Mouse (Mus musculus): ENCODE results near the gene Apbb2. TPM values are rescaled to one million over a fixed set of nuclear protein-coding genes. Genes with fewer than 3 reads are reported as not detected.

Apbb2 gene
- polyA plus RNA-seq, 1 experiment: 71.9 TPM

- Histone ChIP-seq H3K4me3 (ENCODE audit: insufficient read depth, low read length) (no peak overlapping the region), H3K4me1 (ENCODE audit: control insufficient read depth, insufficient read depth, low read length) (no peaks in the 10 kb centered on the region), H3K27ac (ENCODE audit: insufficient read depth, low read length) (no peak overlapping the region)
- TF ChIP-seq POLR2A (IDR thresholded peaks at IDR 0.05; ENCODE audit: low read depth, low read length) (no peak), CTCF (IDR thresholded peaks at IDR 0.05; ENCODE audit: borderline replicate concordance, insufficient read depth, low read length) (no peak)
Measured at GRCm38 (mm10) chr5:66300576-66300975, 318.0 kb downstream of the Apbb2 start.

DNA sequence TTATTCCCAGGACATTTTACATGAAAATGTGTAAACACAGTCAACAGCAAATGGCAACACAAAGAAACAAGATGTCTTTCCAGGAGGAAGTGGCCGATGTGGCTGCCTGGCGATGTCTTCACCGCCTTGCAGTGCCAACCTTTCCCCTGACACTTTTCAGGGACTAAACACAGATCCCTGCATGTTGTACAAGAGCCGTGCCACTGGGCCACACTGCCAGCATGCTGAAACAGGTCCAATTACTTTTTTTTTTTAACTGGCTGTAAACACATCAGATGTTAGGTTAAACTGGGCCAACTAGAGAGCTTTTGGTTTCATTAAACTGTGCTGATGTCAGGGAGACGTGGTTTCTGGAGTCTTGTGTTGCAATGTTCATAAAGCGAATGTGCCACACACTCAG, 319.7 kb downstream of the Apbb2 start:
- Histone ChIP-seq H3K4me3 (ENCODE audit: insufficient read depth, low read length) (no peak overlapping the region), H3K27ac (ENCODE audit: insufficient read depth, low read length) (no peak overlapping the region), H3K4me1 (ENCODE audit: control insufficient read depth, insufficient read depth, low read length) (no peaks in the 10 kb centered on the region)
- TF ChIP-seq CTCF (IDR thresholded peaks at IDR 0.05; ENCODE audit: borderline replicate concordance, insufficient read depth, low read length) (no peak), POLR2A (IDR thresholded peaks at IDR 0.05; ENCODE audit: low read depth, low read length) (no peak)

GRCm38 (mm10) chr5:66296116-66296515, 322.5 kb downstream of the Apbb2 start:
- Histone ChIP-seq H3K4me3 (ENCODE audit: insufficient read depth, low read length) (no peak overlapping the region), H3K4me1 (ENCODE audit: control insufficient read depth, insufficient read depth, low read length) (no peaks in the 10 kb centered on the region)
- TF ChIP-seq CTCF (IDR thresholded peaks at IDR 0.05; ENCODE audit: borderline replicate concordance, insufficient read depth, low read length) (no peak), POLR2A (IDR thresholded peaks at IDR 0.05; ENCODE audit: low read depth, low read length) (no peak)

DNA sequence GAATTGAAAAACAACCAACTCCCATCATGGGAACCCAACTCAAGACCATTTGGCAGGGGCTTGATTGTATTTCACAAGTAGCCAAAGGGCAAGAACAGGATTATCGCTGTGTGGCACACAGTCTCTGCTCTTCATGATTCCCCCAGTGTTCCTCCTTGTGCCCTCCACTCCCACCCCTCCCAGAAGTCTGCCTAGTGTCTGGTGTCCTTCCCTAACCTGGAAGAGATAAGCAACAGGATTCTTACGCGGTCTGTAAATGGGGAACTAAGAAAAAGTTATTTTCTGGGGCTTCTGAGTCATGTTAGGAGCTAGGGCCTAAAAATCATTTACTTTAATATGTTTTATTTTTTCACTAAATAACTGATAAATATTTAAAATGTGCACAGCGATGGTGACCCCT, 323.6 kb downstream of the Apbb2 start:
- Histone ChIP-seq H3K4me1 (ENCODE audit: control insufficient read depth, insufficient read depth, low read length) (no peaks in the 10 kb centered on the region), H3K4me3 (ENCODE audit: insufficient read depth, low read length) (no peak overlapping the region), H3K27ac (ENCODE audit: insufficient read depth, low read length) (no peak overlapping the region)
- TF ChIP-seq CTCF (IDR thresholded peaks at IDR 0.05; ENCODE audit: borderline replicate concordance, insufficient read depth, low read length): no peak
- no peak for TF ChIP-seq POLR2A (IDR thresholded peaks at IDR 0.05; ENCODE audit: low read depth, low read length)

More at GRCm38 (mm10) chr5:66296116-66296515, 322.5 kb downstream of the Apbb2 start:
- H3K27ac ChIP-seq (ENCODE audit: insufficient read depth, low read length): no peak overlapping the region

- no peak for TF ChIP-seq CTCF (IDR thresholded peaks at IDR 0.05; ENCODE audit: borderline replicate concordance, insufficient read depth, low read length)
Measured at GRCm38 (mm10) chr5:66294106-66294625, 324.4 kb downstream of the Apbb2 start.

GRCm38 (mm10) chr5:66280742-66281141, 337.8 kb downstream of the Apbb2 start:
- H3K4me3 ChIP-seq (ENCODE audit: insufficient read depth, low read length): no peak overlapping the region
- TF ChIP-seq CTCF (IDR thresholded peaks at IDR 0.05; ENCODE audit: borderline replicate concordance, insufficient read depth, low read length): no peak
- no peak for TF ChIP-seq POLR2A (IDR thresholded peaks at IDR 0.05; ENCODE audit: low read depth, low read length)
- H3K4me1 ChIP-seq (ENCODE audit: control insufficient read depth, insufficient read depth, low read length): no peaks in the 10 kb centered on the region
- no peak overlapping the region for H3K27ac ChIP-seq (ENCODE audit: insufficient read depth, low read length)

More at GRCm38 (mm10) chr5:66294106-66294625, 324.4 kb downstream of the Apbb2 start:
- Histone ChIP-seq H3K4me3 (ENCODE audit: insufficient read depth, low read length) (no peak overlapping the region), H3K4me1 (ENCODE audit: control insufficient read depth, insufficient read depth, low read length) (no peaks in the 10 kb centered on the region), H3K27ac (ENCODE audit: insufficient read depth, low read length) (no peak overlapping the region)

- no peak overlapping the region for H3K4me3 ChIP-seq (ENCODE audit: insufficient read depth, low read length)
- no peaks in the 10 kb centered on the region for H3K4me1 ChIP-seq (ENCODE audit: control insufficient read depth, insufficient read depth, low read length)
- TF ChIP-seq CTCF (IDR thresholded peaks at IDR 0.05; ENCODE audit: borderline replicate concordance, insufficient read depth, low read length) (no peak), POLR2A (IDR thresholded peaks at IDR 0.05; ENCODE audit: low read depth, low read length) (no peak)
- no peak overlapping the region for H3K27ac ChIP-seq (ENCODE audit: insufficient read depth, low read length)
Measured at GRCm38 (mm10) chr5:66279650-66280049, 338.9 kb downstream of the Apbb2 start.

GRCm38 (mm10) chr5:66274417-66274816, 344.2 kb downstream of the Apbb2 start:
- TF ChIP-seq POLR2A (IDR thresholded peaks at IDR 0.05; ENCODE audit: low read depth, low read length) (no peak), CTCF (IDR thresholded peaks at IDR 0.05; ENCODE audit: borderline replicate concordance, insufficient read depth, low read length) (no peak)
- H3K27ac ChIP-seq (ENCODE audit: insufficient read depth, low read length): no peak overlapping the region
- 0 out of 2 replicates have a peak, but pooled peaks cover 4% of the 10 kb centered on the region for H3K4me1 ChIP-seq (ENCODE audit: control insufficient read depth, insufficient read depth, low read length)
- no peak overlapping the region for H3K4me3 ChIP-seq (ENCODE audit: insufficient read depth, low read length)

DNA sequence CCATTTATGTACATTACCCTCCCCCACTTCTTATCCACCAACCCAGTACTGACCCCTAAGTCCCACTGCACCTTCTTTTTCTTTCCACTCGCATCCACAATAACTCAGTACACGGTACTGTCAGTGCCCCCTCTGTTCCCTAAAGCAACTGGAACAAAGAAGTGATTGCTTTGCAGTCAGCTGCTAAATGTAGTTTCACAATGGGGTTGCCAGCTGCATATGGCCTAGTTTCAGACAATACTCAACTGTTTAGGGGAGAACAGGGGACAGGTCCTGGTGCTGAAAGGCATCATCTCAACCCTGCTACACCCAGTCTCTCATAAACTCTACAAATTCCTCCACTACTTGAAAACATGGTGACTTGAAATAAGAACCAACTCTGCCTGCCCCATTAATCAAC, 347.4 kb downstream of the Apbb2 start:
- Histone ChIP-seq H3K4me3 (ENCODE audit: insufficient read depth, low read length) (no peak overlapping the region), H3K27ac (ENCODE audit: insufficient read depth, low read length) (no peak overlapping the region), H3K4me1 (ENCODE audit: control insufficient read depth, insufficient read depth, low read length) (0 out of 2 replicates have a peak, but pooled peaks cover 4% of the 10 kb centered on the region)
- no peak for TF ChIP-seq CTCF (IDR thresholded peaks at IDR 0.05; ENCODE audit: borderline replicate concordance, insufficient read depth, low read length)
- no peak for TF ChIP-seq POLR2A (IDR thresholded peaks at IDR 0.05; ENCODE audit: low read depth, low read length)

DNA sequence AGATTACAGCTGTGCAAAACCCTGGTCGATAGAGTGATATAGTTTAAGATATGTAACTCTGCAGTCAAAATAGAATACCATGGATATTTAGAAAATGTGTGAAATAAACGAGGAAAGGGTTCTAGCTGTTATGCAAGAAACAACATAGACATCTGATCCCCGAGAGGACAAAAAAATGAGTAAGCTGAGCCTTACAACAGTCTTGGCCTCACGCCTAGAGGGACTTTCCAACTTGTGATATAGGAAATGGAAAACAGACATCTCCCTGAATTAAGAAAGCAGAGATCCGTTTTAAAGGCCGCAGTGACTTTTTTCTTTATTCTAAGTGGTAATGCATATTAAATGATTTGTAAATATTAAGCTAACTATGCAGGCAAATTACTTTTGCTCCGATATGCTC, 349.0 kb downstream of the Apbb2 start:
- Histone ChIP-seq H3K27ac (ENCODE audit: insufficient read depth, low read length) (no peak overlapping the region; the same call in 1 of the 2 replicates), H3K4me1 (ENCODE audit: control insufficient read depth, insufficient read depth, low read length) (0 out of 2 replicates have a peak, but pooled peaks cover 4% of the 10 kb centered on the region), H3K4me3 (ENCODE audit: insufficient read depth, low read length) (no peak overlapping the region)
- TF ChIP-seq CTCF (IDR thresholded peaks at IDR 0.05; ENCODE audit: borderline replicate concordance, insufficient read depth, low read length): no peak
- TF ChIP-seq POLR2A (IDR thresholded peaks at IDR 0.05; ENCODE audit: low read depth, low read length): no peak

Data from embryonic fibroblast, embryonic 13.5 days (primary cell).